Mouse (Mus musculus): ENCODE results near the gene Slfn3. TPM values are rescaled to one million over a fixed set of nuclear protein-coding genes. Genes with fewer than 3 reads are reported as not detected.
"Not testable (repeated sequence)": the region's sequence is repeated elsewhere in the genome, so short reads cannot be mapped to it uniquely, and the experiment has no call there.

Gene Slfn3
- polyA plus RNA-seq, 1 experiment from 2014 or later, result 2.1 TPM

DNA sequence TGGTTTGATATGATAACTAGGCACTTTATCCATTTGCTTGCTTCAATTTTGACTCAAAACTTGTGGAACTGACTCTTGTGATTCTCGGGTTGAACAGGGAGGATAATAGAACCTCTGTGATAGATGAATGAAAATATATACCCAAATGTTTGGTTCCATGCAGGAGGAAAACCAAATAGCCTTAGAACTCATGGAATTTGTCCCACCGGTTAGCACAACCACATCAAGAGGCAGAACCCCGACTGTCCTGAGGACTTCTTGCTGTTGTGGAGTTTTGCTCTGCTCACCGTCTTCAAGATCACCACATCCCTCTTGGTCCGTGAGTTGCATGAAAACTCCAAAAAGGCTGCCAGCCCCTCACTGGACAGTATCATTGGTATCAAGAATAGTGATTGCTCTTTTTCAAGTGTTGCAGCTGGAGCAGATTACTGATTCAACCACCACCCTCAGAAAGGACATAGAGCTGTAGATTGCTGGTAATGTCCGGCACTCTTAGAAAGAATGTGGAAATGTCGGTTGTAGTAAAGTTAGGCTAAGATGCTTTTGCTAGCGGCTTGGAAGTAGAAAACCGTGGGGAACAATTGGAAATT is 34.3 kb downstream of the Slfn3 start:
- WGBS, result 85% methylated on average over 9 of the region's 9 CpGs
- no peaks in the 10 kb centered on the region for H3K27me3 ChIP-seq

DNA sequence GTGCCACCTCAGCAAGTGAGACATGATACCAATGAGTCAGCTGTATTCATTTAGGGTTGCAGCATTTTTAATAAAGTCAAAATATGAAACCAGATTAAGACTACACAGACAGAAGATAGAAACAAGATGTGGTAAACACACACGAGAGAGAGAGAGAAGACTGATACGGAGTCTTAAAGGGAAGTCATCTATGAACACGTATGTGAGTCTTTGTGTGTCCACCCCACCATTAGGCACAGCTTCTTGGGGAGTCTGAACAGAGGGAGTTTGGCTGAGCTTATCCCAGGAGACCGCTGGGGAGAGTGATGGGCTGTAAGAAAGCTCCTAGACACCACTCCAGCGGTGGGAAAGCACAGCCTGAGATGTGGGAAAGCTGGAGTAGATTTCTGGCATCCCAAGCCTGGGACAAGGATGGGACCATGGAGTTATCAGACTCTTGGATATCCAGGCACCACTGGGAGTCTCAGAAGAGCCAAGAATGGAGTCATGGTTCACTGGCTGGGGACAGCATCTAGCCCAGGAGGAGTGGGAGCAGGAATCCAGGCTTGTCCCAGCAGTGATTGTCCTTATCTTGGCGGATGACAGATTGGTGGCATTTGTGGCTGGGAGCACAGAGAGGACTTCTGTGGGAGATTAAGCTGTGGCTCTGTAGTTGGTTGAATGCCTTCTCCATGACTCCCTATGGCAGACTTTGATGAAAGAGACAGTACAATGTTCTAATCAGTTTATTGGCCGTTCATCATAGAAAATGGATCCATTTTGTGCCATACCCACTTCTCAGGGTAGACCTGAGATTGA is 37.0 kb downstream of the Slfn3 start:
- no peak for ATAC-seq (ENCODE audit: insufficient number of reproducible peaks, low FRiP score, low TSS enrichment, low read depth)
- Histone ChIP-seq H3K9ac (no peak overlapping the region), H3K9me3 (replicated peaks) (no peaks in the 10 kb centered on the region), H3K36me3 (no peaks in the 10 kb centered on the region), H3K27ac (replicated peaks) (no peak overlapping the region), H3K4me3 (replicated peaks) (no peak overlapping the region), H3K4me1 (no peaks in the 10 kb centered on the region), H3K27me3 (no peaks in the 10 kb centered on the region), H3K4me2 (replicated peaks) (no peak overlapping the region)
- WGBS, result 76% methylated on average over 7 of the region's 7 CpGs

More for the DNA sequence above, 34.3 kb downstream of the Slfn3 start:
- H3K36me3 ChIP-seq, result no peaks in the 10 kb centered on the region
- no peaks in the 10 kb centered on the region for H3K4me1 ChIP-seq
- H3K4me2 ChIP-seq (replicated peaks), result no peak overlapping the region
- H3K9ac ChIP-seq, result no peak overlapping the region
- ATAC-seq (ENCODE audit: insufficient number of reproducible peaks, low FRiP score, low TSS enrichment, low read depth), result no peak
- H3K9me3 ChIP-seq (replicated peaks), result no peaks in the 10 kb centered on the region
- no peak overlapping the region for H3K4me3 ChIP-seq (replicated peaks)
- no peak overlapping the region for H3K27ac ChIP-seq (replicated peaks)

DNA sequence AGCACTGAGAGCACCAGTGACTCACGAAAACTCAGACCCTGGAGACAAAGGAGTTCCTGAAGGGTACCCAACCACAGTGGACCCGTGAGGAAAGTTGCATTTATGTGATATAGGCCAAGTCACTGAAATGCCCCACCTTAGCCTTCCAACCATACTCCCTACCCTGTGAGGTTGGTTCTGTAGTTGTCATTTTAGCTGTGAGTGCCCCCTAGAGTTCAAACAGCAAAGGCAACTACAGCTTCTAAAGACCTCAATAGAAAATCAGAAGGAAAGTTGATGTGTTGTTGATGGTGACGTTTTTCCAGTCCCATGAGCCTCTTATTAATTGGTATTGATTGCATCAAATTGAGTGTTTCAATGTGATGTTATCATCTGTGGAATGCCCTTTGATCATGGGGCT is 39.8 kb downstream of the Slfn3 start:
- WGBS, result 61% methylated on average over 3 of the region's 3 CpGs
- Histone ChIP-seq H3K4me3 (replicated peaks) (no peak overlapping the region), H3K9ac (no peak overlapping the region), H3K27ac (replicated peaks) (no peak overlapping the region), H3K9me3 (replicated peaks) (no peaks in the 10 kb centered on the region), H3K36me3 (no peaks in the 10 kb centered on the region), H3K27me3 (no peaks in the 10 kb centered on the region), H3K4me2 (replicated peaks) (no peak overlapping the region), H3K4me1 (no peaks in the 10 kb centered on the region)
- no peak for ATAC-seq (ENCODE audit: insufficient number of reproducible peaks, low FRiP score, low TSS enrichment, low read depth)

DNA sequence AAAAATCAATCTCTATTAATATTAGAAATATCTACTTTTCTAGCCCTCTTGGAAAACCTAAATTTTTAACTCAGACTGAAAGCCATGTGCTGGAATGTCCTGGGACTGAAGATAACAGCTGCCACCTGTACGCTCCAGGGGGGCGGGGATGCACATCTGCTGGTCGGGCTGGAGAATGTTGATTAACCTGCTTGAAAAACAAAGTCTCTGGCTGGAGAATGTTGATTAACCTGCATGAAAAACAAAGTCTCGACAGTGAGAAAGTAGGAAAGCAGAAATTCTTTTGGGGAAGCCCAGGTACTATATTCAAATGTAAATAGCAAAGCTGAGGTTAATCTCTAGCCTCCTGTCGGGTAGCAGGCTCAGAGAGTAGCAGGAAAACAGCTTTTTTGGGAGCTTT is 42.5 kb downstream of the Slfn3 start:
- not testable (repeated sequence) for H3K4me2 ChIP-seq (replicated peaks); H3K9ac ChIP-seq; H3K4me1 ChIP-seq; ATAC-seq (ENCODE audit: insufficient number of reproducible peaks, low FRiP score, low TSS enrichment, low read depth); H3K9me3 ChIP-seq (replicated peaks); H3K4me3 ChIP-seq (replicated peaks); H3K36me3 ChIP-seq; H3K27ac ChIP-seq (replicated peaks); H3K27me3 ChIP-seq
- 33% methylated on average over 5 of the region's 5 CpGs for WGBS

DNA sequence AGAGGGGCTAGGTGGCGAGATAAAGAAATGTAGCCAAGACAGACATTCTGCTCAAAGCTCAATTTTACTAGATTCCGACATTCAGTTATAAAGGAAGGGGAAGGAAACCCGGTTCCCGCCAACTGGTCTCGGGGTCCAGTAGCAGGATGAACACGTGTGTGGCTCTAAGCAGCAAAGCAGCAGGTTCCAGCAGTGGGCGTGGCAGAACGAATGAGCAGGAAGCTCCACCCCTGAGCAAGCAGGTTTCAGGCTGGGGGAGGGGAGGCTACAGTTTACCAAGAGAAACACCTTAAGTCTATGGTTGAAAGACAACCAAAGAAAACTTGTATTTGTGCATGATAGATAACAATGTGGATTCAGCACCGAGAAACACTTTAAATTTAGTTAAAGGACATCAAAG is 46.3 kb downstream of the Slfn3 start:
- not testable (repeated sequence) for H3K4me3 ChIP-seq (replicated peaks); H3K4me2 ChIP-seq (replicated peaks); H3K9me3 ChIP-seq (replicated peaks); H3K27ac ChIP-seq (replicated peaks); H3K4me1 ChIP-seq; ATAC-seq (ENCODE audit: insufficient number of reproducible peaks, low FRiP score, low TSS enrichment, low read depth); H3K9ac ChIP-seq; H3K27me3 ChIP-seq; H3K36me3 ChIP-seq
- 81% methylated on average over 9 of the region's 9 CpGs for WGBS

DNA sequence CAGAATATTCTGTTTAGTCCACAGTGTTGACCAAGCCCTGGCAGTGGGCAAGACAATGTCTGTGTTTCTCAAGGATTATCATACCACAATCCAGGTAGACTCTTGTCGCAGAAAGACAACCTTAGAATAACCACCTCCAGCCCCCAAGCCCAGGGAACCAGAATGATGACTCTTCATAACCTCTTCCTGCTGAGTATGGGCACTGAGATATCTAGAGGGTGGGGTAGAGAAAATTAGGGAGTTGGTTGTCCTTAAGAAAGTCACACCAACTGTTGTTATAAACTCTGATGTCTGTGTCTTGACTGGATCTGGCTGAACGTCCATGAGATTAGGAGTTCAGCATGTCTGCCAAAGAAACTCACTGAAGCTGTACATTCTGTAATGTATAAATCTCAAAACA is 47.3 kb downstream of the Slfn3 start:
- Histone ChIP-seq H3K27ac (replicated peaks) (no peak overlapping the region), H3K36me3 (no peaks in the 10 kb centered on the region), H3K4me1 (no peaks in the 10 kb centered on the region), H3K27me3 (no peaks in the 10 kb centered on the region), H3K9me3 (replicated peaks) (no peaks in the 10 kb centered on the region), H3K4me3 (replicated peaks) (no peak overlapping the region), H3K4me2 (replicated peaks) (no peak overlapping the region), H3K9ac (no peak overlapping the region)
- WGBS, result 82% methylated on average over 2 of the region's 2 CpGs
- no peak for ATAC-seq (ENCODE audit: insufficient number of reproducible peaks, low FRiP score, low TSS enrichment, low read depth)

DNA sequence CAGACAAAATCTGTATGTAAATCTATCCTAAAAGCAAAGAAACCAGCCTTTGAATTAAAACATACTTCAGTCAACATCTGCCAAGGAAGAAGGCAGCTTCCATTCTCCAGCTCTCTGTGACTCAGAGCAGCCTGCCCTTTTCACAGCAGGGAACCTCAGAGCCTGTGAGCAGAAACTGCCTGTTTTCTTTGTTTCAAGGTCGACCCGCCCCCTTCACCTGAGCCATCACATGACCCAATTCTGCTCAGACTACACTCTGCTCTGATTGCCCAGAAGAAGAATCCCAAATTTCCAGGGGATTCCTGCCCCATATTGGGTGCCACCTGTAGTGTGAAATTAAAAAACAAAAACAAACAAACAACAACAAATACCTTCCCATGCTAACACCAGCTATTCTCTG is 48.7 kb downstream of the Slfn3 start:
- H3K9ac ChIP-seq, result no peak overlapping the region
- no peak overlapping the region for H3K4me3 ChIP-seq (replicated peaks)
- H3K36me3 ChIP-seq, result no peaks in the 10 kb centered on the region
- H3K9me3 ChIP-seq (replicated peaks), result no peaks in the 10 kb centered on the region
- no peak for ATAC-seq (ENCODE audit: insufficient number of reproducible peaks, low FRiP score, low TSS enrichment, low read depth)
- 22% methylated on average over 2 of the region's 2 CpGs for WGBS
- no peaks in the 10 kb centered on the region for H3K27me3 ChIP-seq
- H3K27ac ChIP-seq (replicated peaks), result no peak overlapping the region
- no peak overlapping the region for H3K4me2 ChIP-seq (replicated peaks)
- no peaks in the 10 kb centered on the region for H3K4me1 ChIP-seq

DNA sequence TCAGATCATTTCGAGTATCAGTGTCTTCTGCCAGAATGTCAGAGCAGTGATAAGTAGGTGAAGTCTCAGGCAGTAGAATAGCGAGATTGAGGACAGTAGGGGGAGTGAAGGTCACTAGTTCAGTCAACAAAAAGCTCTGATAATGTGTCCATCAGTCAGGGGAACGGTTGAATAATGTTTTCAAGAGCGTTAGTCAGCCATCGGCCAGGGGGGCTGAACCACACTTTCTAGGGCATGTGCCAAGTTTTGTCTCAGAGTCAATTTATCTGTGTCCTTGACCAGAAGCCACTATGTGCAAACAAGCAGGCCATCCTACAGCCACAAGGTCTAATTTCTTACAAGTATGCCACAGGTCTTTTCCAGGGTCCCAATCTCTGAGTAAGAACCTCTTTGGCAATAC is 66.1 kb downstream of the Slfn3 start:
- H3K36me3 ChIP-seq, result not testable (repeated sequence)
- WGBS, result 65% methylated on average over 5 of the region's 5 CpGs

DNA sequence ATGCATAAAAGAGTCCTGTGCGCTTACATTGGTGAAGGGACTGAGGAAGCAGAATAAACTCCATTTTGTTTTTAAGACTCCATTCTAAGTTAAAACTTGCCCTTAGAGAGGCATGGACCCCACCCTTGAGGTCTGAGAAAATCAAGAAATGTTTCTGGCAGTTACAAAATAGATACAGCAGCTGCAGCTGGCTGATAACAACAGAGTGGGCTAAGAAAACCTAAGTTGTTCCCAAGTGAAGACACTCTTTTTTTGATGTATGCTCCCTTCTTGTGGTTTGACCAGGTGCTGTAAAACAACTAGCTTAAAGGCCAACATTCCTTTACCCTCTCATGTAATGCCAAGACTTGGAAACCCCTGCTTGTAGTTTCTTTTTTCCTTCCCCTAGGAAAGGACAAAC is 71.5 kb downstream of the Slfn3 start:
- WGBS, result 95% methylated on average over 1 of the region's 1 CpGs
- no peak overlapping the region for H3K4me3 ChIP-seq (replicated peaks)
- H3K27me3 ChIP-seq, result no peaks in the 10 kb centered on the region
- no peaks in the 10 kb centered on the region for H3K36me3 ChIP-seq
- no peak for ATAC-seq (ENCODE audit: insufficient number of reproducible peaks, low FRiP score, low TSS enrichment, low read depth)
- no peaks in the 10 kb centered on the region for H3K4me1 ChIP-seq
- no peak overlapping the region for H3K27ac ChIP-seq (replicated peaks)
- H3K9ac ChIP-seq, result no peak overlapping the region
- no peaks in the 10 kb centered on the region for H3K9me3 ChIP-seq (replicated peaks)
- no peak overlapping the region for H3K4me2 ChIP-seq (replicated peaks)

More for the DNA sequence above, 66.1 kb downstream of the Slfn3 start:
- not testable (repeated sequence) for H3K9me3 ChIP-seq (replicated peaks); H3K27me3 ChIP-seq; ATAC-seq (ENCODE audit: insufficient number of reproducible peaks, low FRiP score, low TSS enrichment, low read depth); H3K27ac ChIP-seq (replicated peaks); H3K4me2 ChIP-seq (replicated peaks); H3K9ac ChIP-seq; H3K4me1 ChIP-seq; H3K4me3 ChIP-seq (replicated peaks)

DNA sequence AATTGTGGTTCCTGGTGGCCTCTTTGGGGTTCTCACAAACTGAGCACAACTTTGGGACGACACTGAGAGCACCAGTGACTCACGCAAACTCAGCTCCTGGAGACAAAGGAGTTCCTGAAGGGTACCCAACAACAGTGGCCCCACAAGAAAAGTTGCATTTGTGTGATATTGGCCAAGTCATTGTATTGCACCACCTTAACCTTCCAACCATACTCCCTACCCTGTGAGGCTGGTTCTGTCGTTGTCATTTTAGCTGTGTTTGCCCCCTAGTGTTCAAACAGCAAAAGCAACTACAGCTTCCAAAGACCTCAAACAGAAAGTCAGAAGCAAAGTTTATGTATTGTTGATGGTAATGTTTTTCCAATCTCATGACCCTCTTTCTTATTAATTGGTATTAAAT is 72.0 kb downstream of the Slfn3 start:
- ATAC-seq (ENCODE audit: insufficient number of reproducible peaks, low FRiP score, low TSS enrichment, low read depth), result no peak
- Histone ChIP-seq H3K4me1 (no peaks in the 10 kb centered on the region), H3K27me3 (no peaks in the 10 kb centered on the region), H3K27ac (replicated peaks) (no peak overlapping the region), H3K9ac (no peak overlapping the region), H3K4me2 (replicated peaks) (no peak overlapping the region), H3K36me3 (no peaks in the 10 kb centered on the region), H3K4me3 (replicated peaks) (no peak overlapping the region), H3K9me3 (replicated peaks) (no peaks in the 10 kb centered on the region)
- WGBS, result 61% methylated on average over 3 of the region's 3 CpGs

All from embryonic facial prominence, embryonic 15.5 days (tissue).